Mouse (Mus musculus) kidney, embryonic 15.5 days (tissue): ENCODE measurements around the gene Sec14l5. TPM values are rescaled to one million over a fixed set of nuclear protein-coding genes. Genes with fewer than 3 reads are reported as not detected.
A peak's percentile ranks its signal among the peaks of the same experiment; 100 is the strongest.

ENCODE experiments used
- ATAC-seq: fragments of 200-750 bp; cut with Nextera tagmentation; replicated peaks from 2 replicates; pipeline ENCODE4 v1.8.0; 2017; ENCODE audit warnings: moderate TSS enrichment; ENCODE audit not compliant: low FRiP score
- H3K27ac ChIP-seq: fragments of 300-500 bp; sonication (generic); 2 replicates; pipeline ENCODE4 v1.5.1; 2015; ENCODE audit warnings: mild to moderate bottlenecking, inconsistent platforms
- H3K27me3 ChIP-seq: fragments of 300-500 bp; sonication (generic); 2 replicates; pipeline ENCODE4 v1.6.1; 2015; ENCODE audit warnings: inconsistent platforms
- H3K36me3 ChIP-seq: fragments of 300-500 bp; sonication (generic); 2 replicates; pipeline ENCODE4 v1.6.1; 2015; ENCODE audit warnings: inconsistent platforms
- H3K4me1 ChIP-seq: fragments of 300-500 bp; sonication (generic); 2 replicates; pipeline ENCODE4 v1.6.1; 2015; ENCODE audit warnings: inconsistent platforms
- H3K4me2 ChIP-seq: fragments of 300-500 bp; sonication (generic); 2 replicates; pipeline ENCODE4 v1.6.1; 2015; ENCODE audit warnings: moderate library complexity, mild to moderate bottlenecking, inconsistent platforms
- H3K4me3 ChIP-seq: fragments of 300-500 bp; sonication (generic); replicated peaks from 2 replicates; pipeline ENCODE4 v1.5.1; 2015; ENCODE audit warnings: mild to moderate bottlenecking, inconsistent platforms
- H3K9ac ChIP-seq: fragments of 300-500 bp; sonication (generic); 2 replicates; pipeline ENCODE4 v1.6.1; 2015; ENCODE audit warnings: mild to moderate bottlenecking, inconsistent platforms
- H3K9me3 ChIP-seq: fragments of 300-500 bp; sonication (generic); replicated peaks from 2 replicates; pipeline ENCODE4 v1.6.1; 2016; ENCODE audit warnings: inconsistent platforms
- WGBS: fragments of 180-500 bp; shearing (Covaris S2); methylation state at CpG from one replicate; pipeline ENCODE4 v1.1.7; 2015; ENCODE audit warnings: mixed read lengths; 5-methylcytosine and 5-hydroxymethylcytosine counted together
- polyA plus RNA-seq: library from polyadenylated mRNA; unstranded; fragments of >200 nt; fragmentation: Nextera tagmentation; extraction: Ambion mirVana; gene quantifications from 2 replicates; pipeline ENCODE4 v1.2.1, GENCODE M21; 2015

Sec14l5 gene
- polyA plus RNA-seq, 1 experiment from 2014 or later, result 0.09 TPM

DNA sequence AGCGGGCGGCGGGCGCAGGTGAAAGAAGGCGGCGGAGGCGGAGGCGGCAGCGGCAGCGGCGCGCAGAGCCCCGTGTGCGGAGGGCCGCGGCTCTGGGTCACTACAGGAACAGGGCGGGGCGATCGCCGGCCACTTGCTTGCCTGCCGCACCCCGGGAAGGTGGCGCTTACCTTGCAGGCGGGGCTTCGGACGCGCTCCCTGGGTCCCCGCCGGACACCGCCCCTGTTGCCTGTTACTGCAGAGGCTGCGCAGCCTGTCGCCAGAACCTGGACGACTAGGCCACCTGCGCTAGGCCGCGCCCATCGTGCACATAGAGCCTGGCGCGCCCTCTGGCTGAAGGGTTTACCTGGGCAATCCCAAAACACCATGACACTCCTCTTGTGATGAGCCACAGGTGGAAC is 14.5 kb upstream of the Sec14l5 start, which contains the start of gene Ppl:
Gene Ppl, minus strand, starts transcription at position 21 of the 401 bp plus-strand sequence.
- 1% methylated on average over 32 of the region's 39 CpGs for WGBS

DNA sequence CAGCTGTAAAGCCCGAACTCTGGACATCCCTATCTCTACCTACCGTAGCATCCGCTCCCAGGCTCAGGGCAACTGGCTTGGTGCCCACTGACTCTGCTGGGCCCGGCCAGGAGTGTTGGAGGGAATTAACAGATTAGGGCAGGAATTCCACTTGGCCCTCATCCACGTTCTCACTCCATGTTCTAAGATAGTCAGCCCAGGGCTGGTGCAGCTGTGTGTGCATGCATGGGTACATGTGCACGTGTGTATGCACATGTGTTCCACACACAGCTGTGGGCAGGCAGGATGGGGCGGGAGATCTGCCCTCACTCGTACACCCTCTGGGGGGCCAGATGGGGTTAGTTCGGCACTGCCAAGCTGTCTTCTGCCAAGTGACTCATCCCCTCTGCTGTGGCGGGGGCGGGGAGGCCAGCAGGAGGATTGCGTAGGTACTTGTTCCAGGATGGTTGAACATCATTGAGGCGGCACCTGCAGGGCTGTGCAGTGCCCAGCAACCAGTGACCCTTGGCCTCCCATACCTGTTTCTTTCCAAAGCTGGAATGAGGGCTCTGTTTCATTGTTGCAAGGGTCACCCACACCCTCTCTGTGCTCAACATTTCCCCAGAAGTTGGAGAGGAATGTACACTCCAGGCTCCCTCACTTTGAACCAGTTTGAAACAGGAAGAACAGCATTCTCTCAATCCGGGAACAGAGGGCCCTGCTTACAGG is 12.1 kb upstream of the Sec14l5 start:
- peaks cover 52% of the 10 kb centered on the region for H3K27me3 ChIP-seq
- no peak for ATAC-seq
- no peak overlapping the region for H3K27ac ChIP-seq
- H3K4me2 ChIP-seq, result no peak overlapping the region
- no peaks in the 10 kb centered on the region for H3K9me3 ChIP-seq
- WGBS, result 69% methylated on average over 14 of the region's 14 CpGs
- H3K4me3 ChIP-seq, result no peak overlapping the region
- peaks cover 31% of the 10 kb centered on the region for H3K4me1 ChIP-seq
- H3K9ac ChIP-seq, result no peak overlapping the region
- no peaks in the 10 kb centered on the region for H3K36me3 ChIP-seq

More for the DNA sequence above, 14.5 kb upstream of the Sec14l5 start, which contains the start of gene Ppl:
- H3K4me1 ChIP-seq, result peaks cover 31% of the 10 kb centered on the region
- peaks cover 62% of the 10 kb centered on the region for H3K27me3 ChIP-seq
- peak within 1 kb of the TSS; percentile 46 for H3K4me3 ChIP-seq
- H3K9ac ChIP-seq, result peak within 1 kb of the TSS; percentile 39; the same call in 1 of the 2 replicates
- H3K4me2 ChIP-seq, result peak within 1 kb of the TSS; percentile 73
- H3K36me3 ChIP-seq, result no peaks in the 10 kb centered on the region
- peak; percentile 86 for ATAC-seq
- H3K9me3 ChIP-seq, result no peaks in the 10 kb centered on the region
- no peak within 1 kb of the TSS for H3K27ac ChIP-seq

DNA sequence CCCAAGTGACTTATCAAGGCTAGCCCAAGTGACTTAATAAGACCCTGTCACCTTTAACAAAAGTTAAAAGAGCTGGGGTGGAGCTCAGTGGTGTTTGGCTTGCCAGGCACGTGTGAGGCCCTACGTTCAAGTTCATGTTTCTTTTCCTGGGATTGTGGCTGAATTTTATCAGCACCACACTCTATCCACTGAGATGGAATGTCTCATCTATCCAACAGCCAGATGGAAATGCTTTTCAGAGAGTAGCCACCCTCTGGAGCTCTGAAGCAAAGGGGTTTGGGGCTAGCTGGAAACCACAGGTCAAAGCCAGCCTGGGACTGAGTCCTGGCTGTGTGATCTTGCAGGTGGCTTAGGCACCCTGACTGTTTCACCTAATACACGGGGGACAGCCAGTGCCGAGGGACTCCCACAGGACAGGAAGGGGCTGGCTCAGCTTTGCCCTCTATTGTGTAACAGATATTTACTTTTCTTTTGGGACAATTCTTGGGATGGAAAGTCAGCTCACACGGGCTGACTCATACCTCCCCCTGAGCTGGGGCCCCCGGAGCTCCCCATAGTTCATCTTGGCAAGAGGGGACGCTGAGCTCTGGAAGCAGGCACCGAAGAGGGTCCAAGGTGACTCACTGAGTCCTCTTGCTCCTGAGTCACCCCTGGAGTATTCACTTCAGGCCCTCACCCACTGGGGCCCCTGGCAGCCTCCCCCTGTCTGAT is 11.2 kb upstream of the Sec14l5 start:
- no peak for ATAC-seq
- 68% methylated on average over 8 of the region's 8 CpGs for WGBS
- Histone ChIP-seq H3K4me2 (no peak overlapping the region), H3K4me3 (no peak overlapping the region), H3K36me3 (no peaks in the 10 kb centered on the region), H3K9ac (no peak overlapping the region), H3K27me3 (peaks cover 43% of the 10 kb centered on the region), H3K9me3 (no peaks in the 10 kb centered on the region), H3K27ac (peak overlapping the region; percentile 61), H3K4me1 (peaks cover 29% of the 10 kb centered on the region)

DNA sequence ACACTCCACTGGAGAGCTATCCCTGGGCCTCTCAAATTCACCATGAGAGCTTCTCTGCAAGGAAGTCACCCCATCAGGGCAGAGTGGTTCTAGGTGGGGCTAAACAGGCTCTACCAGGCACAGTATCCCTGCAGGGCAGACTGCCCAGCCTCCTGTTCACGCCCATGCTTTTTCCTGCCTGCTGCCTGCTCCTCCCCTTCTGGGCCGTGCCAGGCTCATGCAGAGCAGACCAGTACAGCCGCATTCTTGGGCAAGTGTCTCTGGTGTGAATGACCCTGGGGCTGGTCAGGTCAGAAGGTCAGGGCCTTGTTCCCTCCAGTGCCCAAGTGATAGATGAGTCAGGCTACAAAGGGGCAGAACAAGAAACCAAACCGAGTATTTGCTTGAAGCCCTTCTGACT is 10.4 kb upstream of the Sec14l5 start:
- H3K4me1 ChIP-seq, result peaks cover 22% of the 10 kb centered on the region
- no peaks in the 10 kb centered on the region for H3K9me3 ChIP-seq
- peaks cover 35% of the 10 kb centered on the region for H3K27me3 ChIP-seq
- H3K36me3 ChIP-seq, result no peaks in the 10 kb centered on the region
- H3K27ac ChIP-seq, result peak overlapping the region; percentile 61
- H3K4me3 ChIP-seq, result no peak overlapping the region
- H3K4me2 ChIP-seq, result no peak overlapping the region
- H3K9ac ChIP-seq, result no peak overlapping the region
- ATAC-seq, result 0 out of 2 replicates have a peak, but pooled peaks have one; percentile 34
- WGBS, result 17% methylated on average over 4 of the region's 4 CpGs

DNA sequence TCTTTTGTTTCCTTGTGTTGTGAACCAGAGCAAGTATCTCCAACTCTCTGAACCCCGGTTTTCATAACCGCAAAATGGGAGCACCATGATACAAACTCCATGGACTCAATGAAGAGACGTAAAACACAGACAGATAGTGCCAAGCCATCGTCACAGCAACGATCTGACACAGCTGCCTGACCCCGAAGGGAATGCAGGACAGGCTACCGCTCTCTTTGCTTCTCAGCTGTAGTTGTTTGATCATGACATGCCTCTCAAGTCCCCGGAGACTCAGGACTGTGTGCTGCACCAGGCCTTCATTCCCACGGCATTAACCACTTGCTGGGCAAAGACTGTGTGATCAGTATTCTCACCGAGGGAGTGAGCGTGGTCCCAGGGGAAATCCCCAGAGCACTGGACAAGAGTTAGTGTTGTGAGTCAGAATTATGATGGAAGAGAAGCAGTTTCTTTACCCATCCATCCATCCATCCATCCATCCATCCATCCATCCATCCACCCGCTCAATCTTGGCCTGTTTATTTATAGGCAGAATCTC is 9.8 kb upstream of the Sec14l5 start:
- ATAC-seq, result no peak
- H3K4me1 ChIP-seq, result peaks cover 16% of the 10 kb centered on the region
- H3K9me3 ChIP-seq, result no peaks in the 10 kb centered on the region
- no peak overlapping the region for H3K9ac ChIP-seq
- H3K4me2 ChIP-seq, result no peak overlapping the region
- no peaks in the 10 kb centered on the region for H3K36me3 ChIP-seq
- no peak overlapping the region for H3K27ac ChIP-seq
- peaks cover 29% of the 10 kb centered on the region for H3K27me3 ChIP-seq
- no peak overlapping the region for H3K4me3 ChIP-seq
- WGBS, result 50% methylated on average over 12 of the region's 12 CpGs

DNA sequence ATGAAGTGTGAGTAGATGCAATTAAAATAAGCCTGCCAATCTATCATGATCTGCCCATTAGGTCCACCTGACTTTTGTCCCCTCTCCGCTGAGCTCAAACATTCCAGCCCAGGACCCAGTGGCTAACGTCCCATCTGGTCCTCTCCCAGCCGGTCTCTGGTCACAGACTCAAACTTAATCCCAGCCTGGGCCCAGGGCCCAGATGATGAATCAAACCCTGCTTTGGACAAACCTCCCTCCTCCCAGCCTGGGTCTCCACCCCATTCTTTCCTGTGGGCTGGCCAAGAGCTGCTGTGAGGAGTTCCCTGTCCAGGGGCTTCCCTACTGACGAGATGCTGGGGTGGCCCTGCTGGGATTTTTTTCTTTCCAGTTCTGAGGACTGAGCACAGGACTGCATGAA is 7.2 kb upstream of the Sec14l5 start:
- H3K9ac ChIP-seq, result no peak overlapping the region
- WGBS, result 36% methylated on average over 4 of the region's 4 CpGs
- H3K4me2 ChIP-seq, result no peak overlapping the region
- no peak overlapping the region for H3K27ac ChIP-seq
- no peaks in the 10 kb centered on the region for H3K9me3 ChIP-seq
- no peak for ATAC-seq
- peaks cover 9% of the 10 kb centered on the region; the same call in 1 of the 2 replicates for H3K4me1 ChIP-seq
- H3K4me3 ChIP-seq, result no peak overlapping the region
- H3K27me3 ChIP-seq, result peaks cover 5% of the 10 kb centered on the region
- H3K36me3 ChIP-seq, result no peaks in the 10 kb centered on the region

DNA sequence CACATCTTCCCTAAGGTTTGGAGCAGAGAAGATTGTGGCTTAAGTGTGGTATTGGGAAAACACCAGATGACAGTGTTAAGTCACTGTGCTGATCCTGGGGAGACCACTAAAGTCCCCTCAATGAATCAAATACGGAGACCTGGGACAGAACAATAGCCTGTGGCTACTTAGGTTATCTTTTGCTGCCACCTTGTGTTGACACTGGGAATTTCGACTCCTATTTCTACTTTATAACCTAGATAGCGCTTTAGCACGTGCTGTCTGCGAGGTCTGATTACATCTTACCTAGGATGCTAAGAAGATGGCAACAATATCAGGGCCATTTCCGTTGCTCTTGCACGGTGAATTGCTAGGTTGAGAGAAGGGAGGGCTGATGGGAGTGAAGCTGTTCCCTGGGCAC is 1.3 kb upstream of the Sec14l5 start:
- Histone ChIP-seq H3K27me3 (peaks cover 40% of the 10 kb centered on the region), H3K4me2 (peak overlapping the region; percentile 38; the same call in 1 of the 2 replicates), H3K36me3 (no peaks in the 10 kb centered on the region), H3K4me3 (no peak overlapping the region), H3K4me1 (peaks cover 18% of the 10 kb centered on the region), H3K27ac (no peak overlapping the region), H3K9ac (no peak overlapping the region), H3K9me3 (no peaks in the 10 kb centered on the region)
- no peak for ATAC-seq
- 1% methylated on average over 7 of the region's 7 CpGs for WGBS

DNA sequence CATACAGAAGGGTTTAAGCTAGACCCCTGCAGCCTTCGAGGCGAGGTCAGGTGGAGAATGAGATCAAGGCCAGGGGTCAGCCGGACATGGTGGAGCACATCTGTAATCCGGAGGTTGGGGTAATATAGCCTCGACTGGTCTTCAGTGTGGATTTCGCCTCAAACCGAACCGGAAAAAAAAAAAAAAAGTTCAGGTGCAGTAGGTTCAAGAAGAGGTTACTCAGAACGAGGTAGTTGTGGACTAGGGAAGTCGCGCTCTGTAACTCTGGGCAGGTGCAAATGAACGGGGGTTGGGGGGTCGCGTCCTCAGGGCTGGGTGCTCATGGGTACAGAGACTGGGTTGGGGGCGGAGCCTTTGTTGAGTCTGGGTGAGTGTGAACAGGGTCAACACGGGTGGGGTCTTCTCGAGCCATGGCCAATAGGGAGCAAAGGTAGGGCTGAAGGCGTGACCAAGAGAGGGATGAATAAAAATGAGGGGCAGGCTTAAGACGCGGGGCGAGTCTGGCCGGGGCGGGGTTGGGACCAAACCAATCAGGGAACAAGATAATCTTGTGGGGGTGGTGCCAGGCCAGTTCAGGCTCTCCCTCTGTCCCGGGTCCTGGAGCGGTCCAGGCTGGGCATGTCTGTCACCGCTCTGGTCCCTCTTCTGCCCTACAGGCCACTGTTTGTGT is 407 bp upstream of the Sec14l5 start:
- peak; percentile 97 for ATAC-seq
- no peaks in the 10 kb centered on the region for H3K36me3 ChIP-seq
- peaks cover 46% of the 10 kb centered on the region for H3K27me3 ChIP-seq
- H3K4me2 ChIP-seq, result peak overlapping the region; percentile 74
- peaks cover 18% of the 10 kb centered on the region for H3K4me1 ChIP-seq
- WGBS, result under 1% methylated on average over 26 of the region's 26 CpGs
- no peak overlapping the region for H3K27ac ChIP-seq
- H3K9ac ChIP-seq, result peak overlapping the region; percentile 26; the same call in 1 of the 2 replicates
- peak overlapping the region; percentile 41 for H3K4me3 ChIP-seq
- H3K9me3 ChIP-seq, result no peaks in the 10 kb centered on the region

DNA sequence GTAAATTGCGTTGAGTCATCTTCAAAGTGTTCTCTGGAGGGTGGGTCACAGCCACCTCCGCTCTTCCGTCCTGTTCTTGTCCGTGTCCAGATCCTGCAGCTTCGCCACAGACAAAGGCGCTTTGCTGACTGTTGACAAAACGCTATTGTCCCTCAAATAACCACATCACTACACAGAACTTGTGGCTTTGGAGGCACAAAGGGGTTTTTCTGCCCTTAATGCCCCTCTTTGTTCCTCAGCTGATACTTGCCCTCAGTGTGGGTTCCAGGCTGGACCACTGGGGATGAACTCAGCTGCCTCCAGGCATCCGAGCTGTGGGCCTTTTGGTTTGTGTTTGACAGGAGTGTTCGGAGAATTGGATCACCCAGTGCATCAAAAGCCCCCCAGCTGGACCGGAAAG is 3.6 kb downstream of the Sec14l5 start:
- no peak overlapping the region for H3K4me3 ChIP-seq
- H3K27me3 ChIP-seq, result peaks cover 46% of the 10 kb centered on the region
- H3K9ac ChIP-seq, result no peak overlapping the region
- H3K27ac ChIP-seq, result no peak overlapping the region
- H3K36me3 ChIP-seq, result no peaks in the 10 kb centered on the region
- peaks cover 18% of the 10 kb centered on the region for H3K4me1 ChIP-seq
- no peaks in the 10 kb centered on the region for H3K9me3 ChIP-seq
- ATAC-seq, result no peak
- no peak overlapping the region for H3K4me2 ChIP-seq
- 79% methylated on average over 10 of the region's 10 CpGs for WGBS

DNA sequence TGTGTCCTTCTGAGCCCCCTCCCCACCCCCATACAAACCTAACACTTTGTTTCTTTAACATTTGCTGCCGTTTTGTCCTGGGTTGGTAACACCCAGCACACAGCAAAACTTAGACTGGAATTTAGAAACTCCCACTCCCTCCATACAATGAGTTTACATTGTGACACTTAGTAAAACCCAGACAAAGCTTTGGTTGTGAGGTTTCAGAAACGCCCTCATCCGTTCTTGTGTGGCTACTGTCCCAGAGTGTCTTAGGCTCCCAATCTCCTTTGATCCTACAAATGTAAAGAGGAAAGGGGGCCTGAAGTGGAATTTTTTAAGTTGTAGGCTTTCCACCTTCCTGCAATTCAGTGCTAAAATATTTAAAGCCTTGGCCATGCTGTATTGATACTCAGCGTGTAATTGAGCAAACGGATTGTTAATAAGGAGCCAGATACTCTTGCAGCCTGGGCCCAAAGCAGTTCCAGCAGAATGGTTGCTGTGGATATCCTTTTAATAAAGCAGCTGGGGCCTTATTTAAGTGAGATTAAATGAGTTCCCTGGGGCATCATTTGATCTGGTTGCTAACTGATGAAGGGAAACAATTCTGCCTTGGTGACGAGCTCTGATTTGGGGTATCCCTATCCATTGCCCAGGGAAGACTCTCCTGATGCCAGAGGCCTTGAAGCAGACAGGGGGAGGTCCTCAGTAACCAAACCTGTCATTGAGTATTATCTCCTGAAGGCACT is 6.6 kb downstream of the Sec14l5 start:
- 61% methylated on average over 6 of the region's 6 CpGs for WGBS

DNA sequence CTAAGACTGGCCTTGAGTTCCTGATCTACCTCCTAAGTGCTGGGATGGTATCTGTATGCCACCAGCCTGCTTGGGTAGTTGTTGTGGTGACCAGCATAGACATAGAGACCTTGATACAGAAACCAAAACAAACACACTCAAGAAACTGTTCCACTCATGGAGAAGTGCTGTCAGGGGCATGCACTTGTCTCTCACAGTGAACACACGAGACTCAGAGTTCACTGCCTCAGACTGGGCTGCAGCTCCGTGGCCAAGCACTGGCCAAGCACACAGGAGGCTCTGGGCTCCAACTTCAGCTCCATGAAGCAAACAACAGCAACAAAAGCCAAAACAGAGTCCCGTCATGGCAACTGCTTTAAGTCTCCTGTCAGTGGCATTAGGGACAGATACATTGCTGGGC is 8.1 kb downstream of the Sec14l5 start:
- ATAC-seq, result no peak
- WGBS, result 59% methylated on average over 3 of the region's 3 CpGs

More for the DNA sequence above, 6.6 kb downstream of the Sec14l5 start:
- H3K27ac ChIP-seq, result no peak overlapping the region
- no peaks in the 10 kb centered on the region for H3K4me1 ChIP-seq
- ATAC-seq, result no peak
- H3K27me3 ChIP-seq, result peaks cover 20% of the 10 kb centered on the region
- no peak overlapping the region for H3K9ac ChIP-seq
- no peak overlapping the region for H3K4me2 ChIP-seq
- no peaks in the 10 kb centered on the region for H3K9me3 ChIP-seq
- no peaks in the 10 kb centered on the region for H3K36me3 ChIP-seq
- no peak overlapping the region for H3K4me3 ChIP-seq

More for the DNA sequence above, 8.1 kb downstream of the Sec14l5 start:
- Histone ChIP-seq H3K9ac (no peak overlapping the region), H3K4me3 (no peak overlapping the region), H3K4me2 (no peak overlapping the region), H3K4me1 (no peaks in the 10 kb centered on the region), H3K9me3 (no peaks in the 10 kb centered on the region), H3K36me3 (no peaks in the 10 kb centered on the region), H3K27ac (no peak overlapping the region), H3K27me3 (peaks cover 9% of the 10 kb centered on the region; the same call in 1 of the 2 replicates)
